Mouse (Mus musculus) hindbrain, embryonic 16.5 days (tissue): Measurements from ENCODE around the gene Rnf31. TPM values are rescaled to one million over a fixed set of nuclear protein-coding genes. Genes with fewer than 3 reads are reported as not detected.
A peak's percentile ranks its signal among the peaks of the same experiment; 100 is the strongest.

Experiments
- ATAC-seq: fragments of 200-750 bp; cut with Nextera tagmentation; 2 replicates; pipeline ENCODE4 v1.8.0; 2017; ENCODE audit warnings: moderate TSS enrichment, moderate library complexity
- H3K27ac ChIP-seq: fragments of 300-500 bp; sonication (generic); 2 replicates; pipeline ENCODE4 v1.5.1; 2014; ENCODE audit warnings: low read depth, mild to moderate bottlenecking, control low read depth, low read length, moderate library complexity
- H3K27me3 ChIP-seq: fragments of 300-500 bp; sonication (generic); replicated peaks from 2 replicates; pipeline ENCODE4 v1.6.1; 2014; ENCODE audit warnings: low read length; ENCODE audit not compliant: control insufficient read depth, insufficient read depth
- H3K36me3 ChIP-seq: fragments of 300-500 bp; sonication (generic); 2 replicates; pipeline ENCODE4 v1.6.1; 2014; ENCODE audit warnings: mild to moderate bottlenecking, low read length, moderate library complexity, mixed read lengths; ENCODE audit not compliant: control insufficient read depth, insufficient read depth
- H3K4me1 ChIP-seq: fragments of 300-500 bp; sonication (generic); 2 replicates; pipeline ENCODE4 v1.6.1; 2014; ENCODE audit warnings: low read depth, low read length; ENCODE audit not compliant: control insufficient read depth, insufficient read depth
- H3K4me2 ChIP-seq: fragments of 300-500 bp; sonication (generic); 2 replicates; pipeline ENCODE4 v1.6.1; 2014; ENCODE audit warnings: mild to moderate bottlenecking, low read length, control low read depth, moderate library complexity
- H3K4me3 ChIP-seq: fragments of 300-500 bp; sonication (generic); 2 replicates; pipeline ENCODE4 v1.5.1; 2014; ENCODE audit warnings: mild to moderate bottlenecking, low read length, control low read depth, moderate library complexity
- H3K9ac ChIP-seq: fragments of 300-500 bp; sonication (generic); 2 replicates; pipeline ENCODE4 v1.6.1; 2014; ENCODE audit warnings: low read depth, mild to moderate bottlenecking, control low read depth, low read length, moderate library complexity
- H3K9me3 ChIP-seq: fragments of 300-500 bp; sonication (generic); 2 replicates; pipeline ENCODE4 v1.6.1; 2014; ENCODE audit warnings: mild to moderate bottlenecking, low read length, moderate library complexity; ENCODE audit not compliant: control insufficient read depth
- WGBS: fragments of 180-500 bp; shearing (Covaris S2); extraction: QIAGEN DNeasy Blood & Tissue Kit; methylation state at CpG from one replicate; pipeline ENCODE4 v1.1.7; 2014; 5-methylcytosine and 5-hydroxymethylcytosine counted together
- polyA plus RNA-seq: library from polyadenylated mRNA; unstranded; fragments of >200 nt; fragmentation: Nextera tagmentation; extraction: Ambion mirVana; gene quantifications from 2 replicates; pipeline ENCODE4 v1.2.1, GENCODE M21; 2015

Gene Rnf31
- polyA plus RNA-seq, 1 experiment from 2014 or later, result 18.2 TPM

GRCm38 (mm10) chr14:55592226-55592625 lies 718 bp downstream of the Rnf31 start:
- peaks cover 26% of the 10 kb centered on the region for H3K4me1 ChIP-seq
- peak overlapping the region; percentile 56 for H3K4me3 ChIP-seq
- peak overlapping the region; percentile 83 for H3K4me2 ChIP-seq
- no peaks in the 10 kb centered on the region for H3K27me3 ChIP-seq
- H3K9ac ChIP-seq, result peak overlapping the region; percentile 69
- no peaks in the 10 kb centered on the region for H3K9me3 ChIP-seq
- no peak for ATAC-seq
- H3K36me3 ChIP-seq, result peaks cover 22% of the 10 kb centered on the region
- WGBS, result 9% methylated on average over 16 of the region's 16 CpGs
- H3K27ac ChIP-seq, result peak overlapping the region; percentile 94

GRCm38 (mm10) chr14:55596036-55596690 lies 4.7 kb downstream of the Rnf31 start:
- H3K4me1 ChIP-seq, result peaks cover 17% of the 10 kb centered on the region
- H3K4me3 ChIP-seq, result no peak overlapping the region
- ATAC-seq, result no peak
- H3K27me3 ChIP-seq, result no peaks in the 10 kb centered on the region
- H3K36me3 ChIP-seq, result peaks cover 38% of the 10 kb centered on the region
- no peaks in the 10 kb centered on the region for H3K9me3 ChIP-seq
- 69% methylated on average over 13 of the region's 13 CpGs for WGBS
- no peak overlapping the region for H3K27ac ChIP-seq
- no peak overlapping the region for H3K9ac ChIP-seq
- H3K4me2 ChIP-seq, result no peak overlapping the region

- 95% methylated on average over 21 of the region's 21 CpGs for WGBS
- Histone ChIP-seq H3K4me1 (peaks cover 1% of the 10 kb centered on the region), H3K4me2 (no peak overlapping the region), H3K36me3 (peaks cover 56% of the 10 kb centered on the region), H3K4me3 (no peak overlapping the region), H3K27me3 (no peaks in the 10 kb centered on the region), H3K9me3 (no peaks in the 10 kb centered on the region), H3K9ac (no peak overlapping the region), H3K27ac (no peak overlapping the region)
- no peak for ATAC-seq
These were observed 7.2 kb downstream of the Rnf31 start for GRCm38 (mm10) chr14:55598521-55599390.

DNA sequence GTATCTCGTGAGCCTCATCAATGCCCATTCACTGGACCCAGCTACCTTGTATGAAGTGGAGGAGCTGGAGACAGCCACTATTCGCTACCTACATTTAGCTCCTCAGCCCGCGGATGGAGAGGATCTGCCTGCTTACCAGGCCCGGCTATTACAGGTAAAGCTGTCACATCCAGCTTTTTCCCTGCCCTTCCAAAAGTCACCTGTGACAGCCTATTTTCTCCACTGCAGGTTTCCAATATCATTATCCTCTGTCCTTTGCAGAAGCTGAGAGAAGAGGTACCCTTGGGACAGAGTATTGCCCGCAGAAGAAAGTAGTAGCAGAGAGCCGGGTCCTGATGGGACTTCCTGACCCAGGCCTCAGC lies 11.7 kb downstream of the Rnf31 start, which contains the start of gene Irf9:
Irf9 (plus strand) TSS at position 301 of the 362 bp plus-strand sequence.
- Histone ChIP-seq H3K9me3 (no peaks in the 10 kb centered on the region), H3K4me2 (peak within 1 kb of the TSS; percentile 49), H3K27me3 (no peaks in the 10 kb centered on the region), H3K4me3 (peak within 1 kb of the TSS; percentile 35), H3K4me1 (no peaks in the 10 kb centered on the region), H3K27ac (peak within 1 kb of the TSS; percentile 49), H3K9ac (peak within 1 kb of the TSS; percentile 57), H3K36me3 (peaks cover 51% of the 10 kb centered on the region)
- 92% methylated on average over 7 of the region's 7 CpGs for WGBS
- ATAC-seq, result no peak

DNA sequence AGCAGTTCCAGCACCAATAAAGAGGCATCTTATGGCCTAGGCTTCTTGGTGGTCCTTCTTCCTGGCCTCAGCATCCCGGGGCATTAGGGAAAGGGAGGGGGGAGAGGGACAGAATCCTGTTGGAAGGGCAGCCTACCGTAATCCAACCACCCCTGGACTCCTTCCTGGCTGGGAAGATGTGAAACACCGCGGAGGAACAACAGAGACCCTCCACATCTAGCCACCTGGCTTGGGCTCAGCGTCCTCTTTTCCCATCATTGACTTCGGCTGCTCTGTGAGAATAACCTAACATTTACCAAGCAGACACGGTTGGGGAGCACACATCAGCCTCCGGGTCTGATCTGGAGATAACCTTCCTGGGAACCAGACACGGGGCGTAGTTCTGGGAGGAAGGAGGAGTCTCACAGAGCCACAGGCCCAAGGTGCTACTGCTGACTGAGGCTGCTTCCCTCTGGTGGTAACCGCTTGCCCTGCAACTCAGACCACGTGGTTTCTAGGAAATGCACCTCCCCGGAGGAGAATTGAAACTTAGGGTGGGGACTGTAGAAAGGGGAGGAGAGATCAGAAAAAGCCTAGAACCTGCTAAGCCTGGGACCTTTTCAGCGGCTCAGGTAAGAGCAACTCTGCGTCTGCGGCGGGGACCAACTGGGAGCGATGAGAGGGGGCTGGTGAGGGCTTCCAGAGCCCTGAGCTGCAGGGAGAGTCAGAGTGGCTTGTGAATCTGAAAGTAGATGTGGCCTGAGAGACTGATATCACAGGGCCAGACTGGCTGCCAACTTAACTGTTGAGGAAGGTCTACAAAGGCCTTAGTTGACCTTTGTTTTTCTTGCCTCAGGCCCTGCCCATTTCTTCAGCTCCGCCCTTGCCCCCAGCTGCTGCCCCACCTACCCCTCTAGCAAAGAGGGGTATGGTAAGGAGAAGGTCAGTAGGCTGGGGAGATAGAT lies 12.4 kb downstream of the Rnf31 start:
- peaks cover 51% of the 10 kb centered on the region for H3K36me3 ChIP-seq
- peak overlapping the region; percentile 57 for H3K9ac ChIP-seq
- WGBS, result 24% methylated on average over 18 of the region's 19 CpGs
- H3K4me2 ChIP-seq, result peak overlapping the region; percentile 49
- H3K4me3 ChIP-seq, result peak overlapping the region; percentile 35
- H3K27me3 ChIP-seq, result no peaks in the 10 kb centered on the region
- H3K4me1 ChIP-seq, result no peaks in the 10 kb centered on the region
- H3K27ac ChIP-seq, result peak overlapping the region; percentile 49
- peak; percentile 91 for ATAC-seq
- H3K9me3 ChIP-seq, result no peaks in the 10 kb centered on the region

- WGBS, result 84% methylated on average over 11 of the region's 11 CpGs
These were observed 13.3 kb downstream of the Rnf31 start for GRCm38 (mm10) chr14:55604823-55605222.

DNA sequence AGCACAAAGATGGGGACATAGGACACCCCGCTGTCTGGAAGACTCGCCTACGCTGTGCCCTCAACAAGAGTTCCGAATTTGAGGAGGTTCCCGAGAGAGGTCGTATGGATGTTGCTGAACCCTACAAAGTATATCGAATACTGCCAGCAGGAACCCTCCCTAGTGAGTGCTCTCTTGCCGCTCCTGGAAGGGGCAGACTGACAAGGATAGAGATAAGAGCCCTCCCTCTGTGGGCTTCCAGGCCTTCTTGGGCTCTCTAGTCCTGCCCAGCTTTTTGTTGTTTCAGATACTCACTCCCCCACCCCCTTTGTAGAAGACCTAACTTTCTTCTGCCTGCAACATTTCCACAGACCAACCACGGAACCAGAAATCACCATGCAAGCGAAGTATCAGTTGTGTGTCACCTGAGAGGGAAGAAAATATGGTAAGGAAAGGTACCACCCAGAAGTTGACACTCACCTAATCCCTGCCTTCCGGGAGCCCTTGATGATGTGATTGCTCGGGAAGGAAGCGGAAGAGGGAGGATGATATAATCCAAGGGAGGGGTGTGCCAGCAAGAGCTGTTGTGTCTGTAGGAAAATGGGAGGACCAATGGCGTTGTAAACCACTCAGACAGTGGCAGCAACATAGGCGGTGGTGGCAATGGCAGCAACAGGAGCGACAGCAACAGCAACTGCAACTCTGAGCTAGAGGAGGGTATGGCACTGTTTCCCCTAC lies 14.4 kb downstream of the Rnf31 start:
- WGBS, result 95% methylated on average over 16 of the region's 16 CpGs
- no peaks in the 10 kb centered on the region for H3K27me3 ChIP-seq
- no peak overlapping the region for H3K27ac ChIP-seq
- no peaks in the 10 kb centered on the region for H3K4me1 ChIP-seq
- no peak overlapping the region for H3K9ac ChIP-seq
- no peak for ATAC-seq
- no peak overlapping the region for H3K4me2 ChIP-seq
- peaks cover 49% of the 10 kb centered on the region for H3K36me3 ChIP-seq
- H3K4me3 ChIP-seq, result no peak overlapping the region
- no peaks in the 10 kb centered on the region for H3K9me3 ChIP-seq

More at GRCm38 (mm10) chr14:55604823-55605222, 13.3 kb downstream of the Rnf31 start:
- Histone ChIP-seq H3K4me1 (no peaks in the 10 kb centered on the region), H3K9me3 (no peaks in the 10 kb centered on the region), H3K9ac (no peak overlapping the region), H3K4me3 (no peak overlapping the region), H3K36me3 (peaks cover 49% of the 10 kb centered on the region), H3K27me3 (no peaks in the 10 kb centered on the region), H3K27ac (no peak overlapping the region), H3K4me2 (no peak overlapping the region)
- no peak for ATAC-seq

GRCm38 (mm10) chr14:55608339-55608738 lies 16.8 kb downstream of the Rnf31 start:
- Histone ChIP-seq H3K9me3 (no peaks in the 10 kb centered on the region), H3K27ac (no peak overlapping the region), H3K4me2 (no peak overlapping the region), H3K9ac (no peak overlapping the region), H3K4me1 (no peaks in the 10 kb centered on the region), H3K4me3 (no peak overlapping the region), H3K36me3 (peaks cover 29% of the 10 kb centered on the region), H3K27me3 (no peaks in the 10 kb centered on the region)
- over 99% methylated on average over 6 of the region's 6 CpGs for WGBS
- no peak for ATAC-seq
